Mouse (Mus musculus) CH12.LX (cell line): ENCODE results near the gene Cox17. TPM values are rescaled to one million over a fixed set of nuclear protein-coding genes. Genes with fewer than 3 reads are reported as not detected.

Experiments
- DNase-seq: peaks from one replicate; pipeline ENCODE4 v3.0.0-alpha.2; 2013; ENCODE audit errors: extremely low read depth
- H3K27ac ChIP-seq: 2 replicates; pipeline ENCODE4 v1.5.1; 2012; ENCODE audit warnings: low read depth, mild to moderate bottlenecking, control low read depth, moderate library complexity; ENCODE audit not compliant: insufficient read depth
- H3K27me3 ChIP-seq: replicated peaks from 2 replicates; pipeline ENCODE3; 2012; ENCODE audit warnings: inconsistent platforms
- H3K36me3 ChIP-seq, 2 experiments: replicated peaks in 1 of 2; 2 replicates each; pipeline versions ENCODE3 to v1.6.1; 2012; ENCODE audit warnings: inconsistent platforms in 1 of 2, low read length in 1 of 2, mild to moderate bottlenecking in 1 of 2, mixed read lengths in 1 of 2, moderate library complexity in 1 of 2; ENCODE audit not compliant: control insufficient read depth in 1 of 2, insufficient read depth in 1 of 2
- H3K4me1 ChIP-seq, 2 experiments: 2 replicates each; pipeline ENCODE4 v1.6.1; 2012; ENCODE audit warnings: inconsistent platforms in 1 of 2, moderate library complexity in 1 of 2; ENCODE audit not compliant: insufficient read depth in 2 of 2, control insufficient read depth in 1 of 2
- H3K4me2 ChIP-seq: 2 replicates; pipeline ENCODE4 v1.6.1; 2012; ENCODE audit warnings: low read depth, mild to moderate bottlenecking, control low read depth; ENCODE audit not compliant: poor library complexity, insufficient read depth, severe bottlenecking
- H3K4me3 ChIP-seq, 3 experiments: fragments of 150-350 bp in 1 of 3; sonication (generic) in 1 of 3; replicated peaks in 1 of 3; 2 replicates each; pipeline versions ENCODE3 to v1.5.1; 2011 to 2012; ENCODE audit warnings: low read depth in 2 of 3, low read length in 2 of 3, mild to moderate bottlenecking in 2 of 3, moderate library complexity in 2 of 3, control low read depth in 1 of 3, improper control_type of control experiment in 1 of 3, inconsistent platforms in 1 of 3, mixed read lengths in 1 of 3; ENCODE audit not compliant: poor library complexity in 1 of 3
- H3K79me2 ChIP-seq: replicated peaks from 2 replicates; pipeline ENCODE4 v1.6.1; 2012; ENCODE audit warnings: mild to moderate bottlenecking, moderate library complexity; ENCODE audit not compliant: control insufficient read depth, poor library complexity, insufficient read depth, severe bottlenecking; ENCODE audit errors: extremely low read depth
- H3K9ac ChIP-seq: 2 replicates; pipeline ENCODE4 v1.6.1; 2012; ENCODE audit warnings: low read depth, mild to moderate bottlenecking, control low read depth, moderate library complexity; ENCODE audit not compliant: insufficient read depth
- H3K9me3 ChIP-seq: replicated peaks from 2 replicates; pipeline ENCODE3; 2012; ENCODE audit warnings: low read length, inconsistent platforms, mixed read lengths
- HCFC1 ChIP-seq: IDR thresholded peaks from 2 replicates; pipeline ENCODE4 v1.6.1; 2012; ENCODE audit warnings: low read depth, mild to moderate bottlenecking, inconsistent platforms, low read length, improper control_type of control experiment
- MAX ChIP-seq: IDR thresholded peaks from 2 replicates; pipeline ENCODE4 v1.6.1; 2011; ENCODE audit warnings: low read length, improper control_type of control experiment
- MAZ ChIP-seq: IDR thresholded peaks from 2 replicates; pipeline ENCODE4 v1.6.1; 2012; ENCODE audit warnings: low read depth, mild to moderate bottlenecking, inconsistent platforms, low read length, improper control_type of control experiment, moderate library complexity
- MYC ChIP-seq: IDR thresholded peaks from 2 replicates; pipeline ENCODE4 v1.6.1; 2011; ENCODE audit warnings: low read depth, mild to moderate bottlenecking, improper control_type of control experiment, low read length
- NELFE ChIP-seq: IDR thresholded peaks from 2 replicates; pipeline ENCODE4 v1.6.1; 2011; ENCODE audit warnings: low read depth, low read length, improper control_type of control experiment
- SMC3 ChIP-seq: IDR thresholded peaks from 2 replicates; pipeline ENCODE4 v1.6.1; 2011; ENCODE audit warnings: low read depth, low read length, improper control_type of control experiment
- TCF12 ChIP-seq: IDR thresholded peaks from 2 replicates; pipeline ENCODE4 v1.6.1; 2014; ENCODE audit warnings: low read depth, mild to moderate bottlenecking, inconsistent platforms, low read length, improper control_type of control experiment
- USF1 ChIP-seq: IDR thresholded peaks from 2 replicates; pipeline ENCODE4 v1.6.1; 2014; ENCODE audit warnings: low read depth, mild to moderate bottlenecking, inconsistent platforms, low read length, improper control_type of control experiment
- ZC3H11A ChIP-seq: IDR thresholded peaks from 2 replicates; pipeline ENCODE4 v1.6.1; 2012; ENCODE audit warnings: low read depth, mild to moderate bottlenecking, inconsistent platforms, low read length, improper control_type of control experiment
- dilution Hi-C: fragments of 300-500 bp; cut with MboI; formaldehyde crosslinking; loops from 2 replicates; pipeline ENCODE4 v1.14.3; 2020; ENCODE audit warnings: low sequenced_read_pairs; ENCODE audit not compliant: extremely low pct_unique_long_range_greater_than_20kb, extremely low pct_ligation_motif_present
- in situ Hi-C: fragments of 300-500 bp; cut with MboI; formaldehyde crosslinking; loops from 3 replicates; pipeline ENCODE4 v1.14.3; 2019; ENCODE audit warnings: low sequenced_read_pairs, low pct_ligation_motif_present, low pct_unique_long_range_greater_than_20kb, mixed read lengths
- polyA plus RNA-seq: library from polyadenylated mRNA; unstranded; fragments of >175 nt; gene quantifications from 2 replicates; pipeline ENCODE4 v1.2.1, GENCODE M21; 2012; ENCODE audit warnings: low read depth; ENCODE audit not compliant: insufficient read length
- total RNA-seq, 2 experiments: library from RNA; depleted of rRNA; stranded (reverse); fragments of 300-350 nt in 1 of 2; fragments of >200 nt in 1 of 2; gene quantifications; 2 replicates each; pipeline ENCODE4 v1.2.3; 2012 to 2014

Gene Cox17
- total and polyA plus RNA-seq, 3 experiments, result 410 to 706 (median 622) TPM

GRCm38 (mm10) chr16:38373439-38373838 lies 26.6 kb downstream of the Cox17 start (continued):
- no peak for TF ChIP-seq USF1

GRCm38 (mm10) chr16:38373941-38374340 lies 27.1 kb downstream of the Cox17 start:
- TF ChIP-seq NELFE, result 0 out of 2 replicates have a peak, but pooled peaks have one; percentile 8
- no peak for TF ChIP-seq MAZ
- TF ChIP-seq MAX, result no peak
- no peak for TF ChIP-seq ZC3H11A
- 0 out of 2 replicates have a peak, but pooled peaks have one; percentile 4 for TF ChIP-seq HCFC1
- no peak for TF ChIP-seq SMC3
- TF ChIP-seq, all 38 proteins: peak for 2
- Histone ChIP-seq H3K9me3 (no peaks in the 10 kb centered on the region), H3K79me2 (no peaks in the 10 kb centered on the region), H3K9ac (no peak overlapping the region), H3K27ac (peak overlapping the region; percentile 18), H3K36me3 (no peaks in the 10 kb centered on the region), H3K4me2 (no peak overlapping the region), H3K4me3 (no peak overlapping the region), H3K27me3 (peaks cover 2% of the 10 kb centered on the region), H3K4me1 (peaks cover 73 to 82% of the 10 kb centered on the region in 2 experiments)
- dilution Hi-C loops, result no loop called here
- in situ Hi-C loops, result no loop called here
- DNase-seq, result no peak

- dilution Hi-C loops, result no loop called here
- Histone ChIP-seq H3K9ac (peak overlapping the region; percentile 54), H3K4me3 (no peak overlapping the region), H3K4me1 (peaks cover 68 to 89% of the 10 kb centered on the region in 2 experiments), H3K27ac (peak overlapping the region; percentile 68), H3K9me3 (no peaks in the 10 kb centered on the region), H3K4me2 (peak overlapping the region; percentile 59), H3K36me3 (no peaks in the 10 kb centered on the region), H3K27me3 (peaks cover 2% of the 10 kb centered on the region), H3K79me2 (no peaks in the 10 kb centered on the region)
- TF ChIP-seq USF1 (no peak), TCF12 (peak; percentile 57; the same call in 1 of the 2 replicates), MAX (peak; percentile 34; the same call in 1 of the 2 replicates), MYC (peak; percentile 64; the same call in 1 of the 2 replicates), NELFE (0 out of 2 replicates have a peak, but pooled peaks have one; percentile 7), MAZ (no peak), HCFC1 (0 out of 2 replicates have a peak, but pooled peaks have one; percentile 6)
- peak; percentile 59 for DNase-seq
- in situ Hi-C loops, result no loop called here
Observed at GRCm38 (mm10) chr16:38374379-38375140, 27.8 kb downstream of the Cox17 start.
